Mouse (Mus musculus) embryonic facial prominence, embryonic 12.5 days (tissue): Measurements from ENCODE around the gene Fcho2. TPM values are rescaled to one million over a fixed set of nuclear protein-coding genes. Genes with fewer than 3 reads are reported as not detected.

ENCODE experiments used
- ATAC-seq: fragments of 200-750 bp; cut with Nextera tagmentation; 2 replicates; pipeline ENCODE4 v1.8.0; 2017; ENCODE audit not compliant: insufficient number of reproducible peaks, insufficient read depth, low FRiP score, low TSS enrichment
- H3K27ac ChIP-seq: fragments of 300-500 bp; sonication (generic); 2 replicates; pipeline ENCODE4 v1.5.1; 2016; ENCODE audit warnings: mild to moderate bottlenecking
- H3K27me3 ChIP-seq: fragments of 300-500 bp; sonication (generic); 2 replicates; pipeline ENCODE4 v1.6.1; 2016; ENCODE audit warnings: mild to moderate bottlenecking, moderate library complexity
- H3K36me3 ChIP-seq: fragments of 300-500 bp; sonication (generic); 2 replicates; pipeline ENCODE4 v1.6.1; 2016; ENCODE audit warnings: mild to moderate bottlenecking
- H3K4me1 ChIP-seq: fragments of 300-500 bp; sonication (generic); 2 replicates; pipeline ENCODE4 v1.6.1; 2016
- H3K4me2 ChIP-seq: fragments of 300-500 bp; sonication (generic); replicated peaks from 2 replicates; pipeline ENCODE4 v1.6.1; 2016; ENCODE audit warnings: mild to moderate bottlenecking, moderate library complexity
- H3K4me3 ChIP-seq: fragments of 300-500 bp; sonication (generic); 2 replicates; pipeline ENCODE4 v1.5.1; 2016; ENCODE audit warnings: mild to moderate bottlenecking
- H3K9ac ChIP-seq: fragments of 300-500 bp; sonication (generic); 2 replicates; pipeline ENCODE4 v1.6.1; 2016; ENCODE audit warnings: mild to moderate bottlenecking, moderate library complexity
- H3K9me3 ChIP-seq: fragments of 300-500 bp; sonication (generic); 2 replicates; pipeline ENCODE4 v1.6.1; 2016; ENCODE audit warnings: mild to moderate bottlenecking, moderate library complexity
- WGBS: fragments of 180-500 bp; shearing (Covaris S2); methylation state at CpG from one replicate; pipeline ENCODE4 v1.1.7; 2016; 5-methylcytosine and 5-hydroxymethylcytosine counted together
- polyA plus RNA-seq: library from polyadenylated mRNA; unstranded; fragments of >200 nt; fragmentation: Nextera tagmentation; extraction: Ambion mirVana; gene quantifications from 2 replicates; pipeline ENCODE4 v1.2.1, GENCODE M21; 2016

Fcho2 gene
- polyA plus RNA-seq, 1 experiment from 2014 or later = 51.5 TPM

DNA sequence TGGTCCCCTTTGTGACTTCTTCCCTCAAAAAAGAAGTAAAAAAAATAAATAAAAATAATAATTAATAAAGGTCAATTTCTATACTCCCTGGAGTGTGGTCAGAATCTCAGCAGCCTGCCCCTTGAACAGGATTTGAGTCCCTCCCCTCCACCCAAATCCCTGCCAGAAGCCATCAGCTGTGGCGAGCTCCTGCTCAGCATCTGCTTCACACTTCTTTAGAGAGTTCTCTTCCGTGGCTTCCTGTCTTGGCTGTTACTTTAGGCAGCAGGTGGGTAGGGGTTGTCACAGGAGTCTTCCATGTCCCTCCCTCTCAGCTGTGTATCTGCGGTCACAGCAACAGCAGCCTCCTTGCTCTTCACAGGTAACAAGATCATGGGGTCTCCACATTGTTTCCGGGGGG is 109.7 kb downstream of the Fcho2 start:
- H3K4me1 ChIP-seq = no peaks in the 10 kb centered on the region
- no peak overlapping the region for H3K9ac ChIP-seq

GRCm38 (mm10) chr13:98703786-98704185 is 111.5 kb downstream of the Fcho2 start:
- no peaks in the 10 kb centered on the region for H3K36me3 ChIP-seq
- H3K4me1 ChIP-seq = 0 out of 2 replicates have a peak, but pooled peaks cover 4% of the 10 kb centered on the region
- no peaks in the 10 kb centered on the region for H3K27me3 ChIP-seq
- H3K4me3 ChIP-seq = no peak overlapping the region
- H3K4me2 ChIP-seq = no peak overlapping the region
- H3K9me3 ChIP-seq = 0 out of 2 replicates have a peak, but pooled peaks cover 3% of the 10 kb centered on the region
- ATAC-seq = no peak
- no peak overlapping the region for H3K9ac ChIP-seq
- H3K27ac ChIP-seq = no peak overlapping the region
- 83% methylated on average over 6 of the region's 8 CpGs for WGBS

More for the DNA sequence above, 109.7 kb downstream of the Fcho2 start:
- H3K4me2 ChIP-seq = no peak overlapping the region
- no peak overlapping the region for H3K4me3 ChIP-seq
- no peaks in the 10 kb centered on the region for H3K27me3 ChIP-seq
- 0 out of 2 replicates have a peak, but pooled peaks cover 3% of the 10 kb centered on the region for H3K9me3 ChIP-seq
- no peaks in the 10 kb centered on the region for H3K36me3 ChIP-seq
- no peak for ATAC-seq
- no peak overlapping the region for H3K27ac ChIP-seq
- WGBS = 81% methylated on average over 4 of the region's 4 CpGs

- H3K27me3 ChIP-seq = no peaks in the 10 kb centered on the region
- no peak overlapping the region for H3K4me3 ChIP-seq
- H3K27ac ChIP-seq = no peak overlapping the region
- no peak overlapping the region for H3K9ac ChIP-seq
- H3K36me3 ChIP-seq = no peaks in the 10 kb centered on the region
- WGBS = 88% methylated on average over 8 of the region's 8 CpGs
- H3K4me2 ChIP-seq = no peak overlapping the region
- no peak for ATAC-seq
- H3K4me1 ChIP-seq = 0 out of 2 replicates have a peak, but pooled peaks cover 4% of the 10 kb centered on the region
- no peaks in the 10 kb centered on the region for H3K9me3 ChIP-seq
Observed at GRCm38 (mm10) chr13:98702361-98702760, 112.9 kb downstream of the Fcho2 start.

- H3K27me3 ChIP-seq = peaks cover 5% of the 10 kb centered on the region; the same call in 1 of the 2 replicates
- WGBS = 78% methylated on average over 5 of the region's 5 CpGs
- 0 out of 2 replicates have a peak, but pooled peaks cover 4% of the 10 kb centered on the region for H3K4me1 ChIP-seq
- no peak overlapping the region for H3K9ac ChIP-seq
- no peaks in the 10 kb centered on the region for H3K36me3 ChIP-seq
- no peak overlapping the region for H3K4me3 ChIP-seq
- no peaks in the 10 kb centered on the region for H3K9me3 ChIP-seq
- no peak overlapping the region for H3K27ac ChIP-seq
- ATAC-seq = no peak
- H3K4me2 ChIP-seq = no peak overlapping the region
Observed at GRCm38 (mm10) chr13:98701309-98701675, 114.0 kb downstream of the Fcho2 start.

DNA sequence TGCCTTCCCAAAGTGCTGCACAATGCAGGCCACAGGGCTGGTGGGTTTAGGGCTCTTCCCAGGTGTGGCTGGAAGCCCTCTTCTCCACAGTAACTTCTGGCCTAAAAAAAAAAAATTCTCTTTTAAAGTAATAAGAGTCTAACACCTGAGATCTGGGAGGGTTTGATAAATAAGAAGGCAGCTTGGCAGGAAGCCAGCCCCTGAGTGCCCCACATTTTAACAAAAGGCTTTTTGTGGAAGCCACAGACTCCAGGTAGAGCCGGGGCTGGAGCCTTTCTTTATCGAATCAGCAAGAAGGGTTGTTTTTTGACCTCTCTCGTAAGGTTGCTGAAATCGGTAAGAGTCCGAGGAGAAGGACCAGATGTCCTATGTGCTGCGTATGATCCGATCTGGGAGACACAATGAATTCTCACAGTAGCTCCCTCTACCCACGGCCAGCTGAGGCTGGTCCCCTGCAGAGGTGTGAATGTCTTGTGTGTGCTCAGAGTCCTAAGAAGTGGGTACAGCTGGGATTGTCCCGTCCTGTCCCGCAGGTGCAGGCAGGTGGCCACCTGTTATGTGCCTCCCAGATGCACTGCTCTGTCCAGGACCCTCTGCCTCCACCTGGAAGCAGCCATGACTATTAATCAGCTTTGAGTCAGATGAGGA is 114.5 kb downstream of the Fcho2 start:
- no peaks in the 10 kb centered on the region for H3K9me3 ChIP-seq
- H3K9ac ChIP-seq = no peak overlapping the region
- H3K4me3 ChIP-seq = no peak overlapping the region
- peak; percentile 62; the same call in 1 of the 2 replicates for ATAC-seq
- no peaks in the 10 kb centered on the region for H3K36me3 ChIP-seq
- H3K4me1 ChIP-seq = 0 out of 2 replicates have a peak, but pooled peaks cover 4% of the 10 kb centered on the region
- H3K27ac ChIP-seq = no peak overlapping the region
- peaks cover 10% of the 10 kb centered on the region; the same call in 1 of the 2 replicates for H3K27me3 ChIP-seq
- H3K4me2 ChIP-seq = no peak overlapping the region
- 44% methylated on average over 10 of the region's 10 CpGs for WGBS

GRCm38 (mm10) chr13:98699982-98700540 is 115.2 kb downstream of the Fcho2 start:
- WGBS = 77% methylated on average over 5 of the region's 5 CpGs
- Histone ChIP-seq H3K9me3 (no peaks in the 10 kb centered on the region), H3K4me3 (no peak overlapping the region), H3K9ac (no peak overlapping the region), H3K27me3 (peaks cover 18% of the 10 kb centered on the region), H3K27ac (no peak overlapping the region), H3K4me1 (peaks cover 8% of the 10 kb centered on the region; the same call in 1 of the 2 replicates), H3K4me2 (no peak overlapping the region), H3K36me3 (no peaks in the 10 kb centered on the region)
- no peak for ATAC-seq

- no peak for ATAC-seq
- 65% methylated on average over 14 of the region's 14 CpGs for WGBS
- no peak overlapping the region for H3K4me3 ChIP-seq
- H3K4me1 ChIP-seq = peaks cover 11% of the 10 kb centered on the region; the same call in 1 of the 2 replicates
- no peak overlapping the region for H3K9ac ChIP-seq
- H3K36me3 ChIP-seq = no peaks in the 10 kb centered on the region
- H3K27me3 ChIP-seq = peaks cover 26% of the 10 kb centered on the region
- no peak overlapping the region for H3K4me2 ChIP-seq
- no peak overlapping the region for H3K27ac ChIP-seq
- H3K9me3 ChIP-seq = no peaks in the 10 kb centered on the region
Observed at GRCm38 (mm10) chr13:98699051-98699744, 116.1 kb downstream of the Fcho2 start.

DNA sequence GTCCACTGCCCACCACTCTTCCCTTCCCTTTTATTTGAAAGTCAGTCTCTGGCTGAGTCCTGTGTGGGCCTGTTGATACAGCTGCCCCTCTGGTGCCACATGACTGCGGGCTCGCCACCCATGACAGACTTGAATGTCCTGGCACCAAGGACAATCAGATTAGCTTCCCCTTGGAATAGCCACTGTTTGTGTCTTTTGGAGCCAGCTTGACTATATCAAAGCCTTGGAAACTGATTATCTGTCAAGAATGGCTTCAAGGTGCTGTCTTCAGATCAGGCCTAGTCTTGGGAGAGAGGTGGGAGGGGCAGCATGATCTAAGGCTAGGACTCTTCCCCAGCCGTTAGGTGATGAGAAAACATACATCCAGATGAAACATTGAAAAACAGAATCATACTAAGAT is 118.5 kb downstream of the Fcho2 start:
- H3K9ac ChIP-seq = no peak overlapping the region
- H3K4me1 ChIP-seq = peaks cover 11% of the 10 kb centered on the region; the same call in 1 of the 2 replicates
- H3K4me3 ChIP-seq = no peak overlapping the region
- no peak overlapping the region for H3K27ac ChIP-seq
- H3K9me3 ChIP-seq = no peaks in the 10 kb centered on the region
- WGBS = 90% methylated on average over 3 of the region's 3 CpGs
- no peak for ATAC-seq
- H3K4me2 ChIP-seq = no peak overlapping the region
- H3K36me3 ChIP-seq = no peaks in the 10 kb centered on the region
- peaks cover 41% of the 10 kb centered on the region for H3K27me3 ChIP-seq

DNA sequence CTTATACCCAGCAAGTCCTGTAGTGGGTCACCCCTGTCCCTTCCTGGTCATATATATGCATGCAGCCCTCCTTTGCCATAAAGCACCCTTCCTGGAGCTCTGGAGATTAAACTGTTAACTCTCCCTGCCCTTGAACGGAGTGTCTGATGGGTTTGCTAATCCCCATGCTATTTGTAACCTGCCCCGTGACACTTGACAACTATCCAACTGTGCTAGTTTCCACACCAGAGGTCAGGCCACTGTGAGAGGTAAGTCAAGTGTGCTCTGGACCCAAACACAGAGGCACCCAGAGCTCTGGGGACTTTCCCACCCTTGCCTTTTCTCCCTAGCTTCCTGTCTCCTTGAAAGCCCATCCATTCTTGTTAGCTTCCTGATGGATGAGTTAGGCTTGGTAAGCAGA is 119.7 kb downstream of the Fcho2 start:
- H3K27ac ChIP-seq = no peak overlapping the region
- WGBS = 53% methylated on average over 2 of the region's 2 CpGs
- no peaks in the 10 kb centered on the region for H3K36me3 ChIP-seq
- no peak for ATAC-seq
- peaks cover 41% of the 10 kb centered on the region for H3K27me3 ChIP-seq
- peak overlapping the region; percentile 68 for H3K4me2 ChIP-seq
- H3K9ac ChIP-seq = no peak overlapping the region
- H3K4me3 ChIP-seq = no peak overlapping the region
- H3K4me1 ChIP-seq = peaks cover 11% of the 10 kb centered on the region; the same call in 1 of the 2 replicates
- no peaks in the 10 kb centered on the region for H3K9me3 ChIP-seq

- 6% methylated on average over 42 of the region's 44 CpGs for WGBS
- peaks cover 41% of the 10 kb centered on the region for H3K27me3 ChIP-seq
- peak within 1 kb of the TSS; percentile 33 for H3K4me3 ChIP-seq
- H3K4me2 ChIP-seq = peak within 1 kb of the TSS; percentile 68
- no peaks in the 10 kb centered on the region for H3K36me3 ChIP-seq
- H3K9ac ChIP-seq = peak within 1 kb of the TSS; percentile 44
- H3K9me3 ChIP-seq = no peaks in the 10 kb centered on the region
- ATAC-seq = peak; percentile 67; the same call in 1 of the 2 replicates
- no peak within 1 kb of the TSS for H3K27ac ChIP-seq
- H3K4me1 ChIP-seq = peaks cover 11% of the 10 kb centered on the region; the same call in 1 of the 2 replicates
Observed at GRCm38 (mm10) chr13:98694773-98695314, 120.4 kb downstream of the Fcho2 start, which contains the start of gene Tmem171. Gene Tmem171 (minus strand): TSS chr13:98694834.

GRCm38 (mm10) chr13:98693316-98693715 is 121.9 kb downstream of the Fcho2 start:
- Histone ChIP-seq H3K27ac (no peak overlapping the region), H3K9me3 (no peaks in the 10 kb centered on the region), H3K36me3 (no peaks in the 10 kb centered on the region), H3K27me3 (peaks cover 41% of the 10 kb centered on the region), H3K4me1 (peaks cover 7% of the 10 kb centered on the region; the same call in 1 of the 2 replicates), H3K4me3 (no peak overlapping the region), H3K4me2 (no peak overlapping the region), H3K9ac (no peak overlapping the region)
- no peak for ATAC-seq
- WGBS = 84% methylated on average over 11 of the region's 11 CpGs
